Mouse (Mus musculus): ENCODE measurements around the gene Hmgcs1. TPM values are rescaled to one million over a fixed set of nuclear protein-coding genes. Genes with fewer than 3 reads are reported as not detected.

Hmgcs1 gene
- polyA plus RNA-seq, 1 experiment from 2014 or later = 67.8 TPM

GRCm38 (mm10) chr13:119712463-119712862, 22.3 kb downstream of the Hmgcs1 start:
- 95% methylated on average over 11 of the region's 11 CpGs for WGBS (ENCODE audit: missing documents)
- Histone ChIP-seq H3K79me2 (ENCODE audit: inconsistent target) (no peaks in the 10 kb centered on the region), H3K4me3 (ENCODE audit: inconsistent target) (no peak overlapping the region), H3K27ac (peak overlapping the region; percentile 88), H3K36me3 (ENCODE audit: inconsistent target) (no peaks in the 10 kb centered on the region)

DNA sequence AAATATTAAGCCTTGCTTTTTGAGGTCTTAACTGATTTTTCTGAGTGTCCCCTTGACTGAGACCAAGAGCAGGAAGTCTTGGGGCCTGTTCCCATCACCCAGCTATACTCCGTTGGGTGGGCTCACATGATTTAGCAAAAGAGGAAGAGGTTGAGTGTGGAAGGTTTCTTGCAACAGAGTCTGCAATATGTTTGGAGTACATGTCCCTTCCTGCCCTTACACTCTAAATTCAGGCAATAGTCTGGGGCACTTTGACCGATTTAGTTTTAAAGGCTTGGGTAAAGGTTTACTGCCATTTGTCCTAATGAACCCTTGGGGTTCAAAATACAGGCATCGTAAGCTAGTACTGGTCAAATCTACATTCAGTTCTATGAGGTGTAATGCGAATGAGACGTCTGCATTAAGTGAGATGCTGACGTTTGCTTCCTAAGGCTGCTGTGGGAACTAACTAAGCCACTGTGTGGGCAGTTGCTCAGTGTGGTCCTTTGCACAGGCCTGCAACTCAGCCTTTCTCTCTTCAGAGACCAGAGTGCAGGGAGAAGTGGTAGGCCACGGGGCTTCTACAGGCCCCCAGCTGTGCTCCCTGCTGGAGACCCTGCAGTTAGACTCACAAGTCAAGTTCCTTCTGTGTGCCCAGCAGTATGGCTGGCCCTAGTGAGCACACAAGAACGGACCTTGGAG, 23.1 kb downstream of the Hmgcs1 start:
- Histone ChIP-seq H3K27ac (peak overlapping the region; percentile 88), H3K4me3 (ENCODE audit: inconsistent target) (no peak overlapping the region), H3K36me3 (ENCODE audit: inconsistent target) (no peaks in the 10 kb centered on the region), H3K79me2 (ENCODE audit: inconsistent target) (no peaks in the 10 kb centered on the region)
- 10% methylated on average over 8 of the region's 8 CpGs for WGBS (ENCODE audit: missing documents)

GRCm38 (mm10) chr13:119713821-119714220, 23.6 kb downstream of the Hmgcs1 start:
- WGBS (ENCODE audit: missing documents) = 82% methylated on average over 8 of the region's 9 CpGs
- Histone ChIP-seq H3K27ac (peak overlapping the region; percentile 88), H3K79me2 (ENCODE audit: inconsistent target) (no peaks in the 10 kb centered on the region), H3K4me3 (ENCODE audit: inconsistent target) (no peak overlapping the region), H3K36me3 (ENCODE audit: inconsistent target) (no peaks in the 10 kb centered on the region)

- WGBS (ENCODE audit: missing documents) = 100% methylated on average over 2 of the region's 2 CpGs
- no peaks in the 10 kb centered on the region for H3K79me2 ChIP-seq (ENCODE audit: inconsistent target)
- H3K27ac ChIP-seq = no peak overlapping the region
- no peaks in the 10 kb centered on the region for H3K36me3 ChIP-seq (ENCODE audit: inconsistent target)
- H3K4me3 ChIP-seq (ENCODE audit: inconsistent target) = no peak overlapping the region
Observed at GRCm38 (mm10) chr13:119716105-119716504, 25.9 kb downstream of the Hmgcs1 start.

GRCm38 (mm10) chr13:119722447-119722846, 32.3 kb downstream of the Hmgcs1 start:
- H3K27ac ChIP-seq = no peak overlapping the region
- WGBS (ENCODE audit: missing documents) = 92% methylated on average over 2 of the region's 3 CpGs
- no peak overlapping the region for H3K4me3 ChIP-seq (ENCODE audit: inconsistent target)
- H3K79me2 ChIP-seq (ENCODE audit: inconsistent target) = no peaks in the 10 kb centered on the region
- H3K36me3 ChIP-seq (ENCODE audit: inconsistent target) = no peaks in the 10 kb centered on the region

GRCm38 (mm10) chr13:119723368-119723767, 33.2 kb downstream of the Hmgcs1 start:
- WGBS (ENCODE audit: missing documents) = 94% methylated on average over 5 of the region's 5 CpGs
- no peaks in the 10 kb centered on the region for H3K36me3 ChIP-seq (ENCODE audit: inconsistent target)
- no peaks in the 10 kb centered on the region for H3K79me2 ChIP-seq (ENCODE audit: inconsistent target)
- no peak overlapping the region for H3K4me3 ChIP-seq (ENCODE audit: inconsistent target)
- no peak overlapping the region for H3K27ac ChIP-seq

DNA sequence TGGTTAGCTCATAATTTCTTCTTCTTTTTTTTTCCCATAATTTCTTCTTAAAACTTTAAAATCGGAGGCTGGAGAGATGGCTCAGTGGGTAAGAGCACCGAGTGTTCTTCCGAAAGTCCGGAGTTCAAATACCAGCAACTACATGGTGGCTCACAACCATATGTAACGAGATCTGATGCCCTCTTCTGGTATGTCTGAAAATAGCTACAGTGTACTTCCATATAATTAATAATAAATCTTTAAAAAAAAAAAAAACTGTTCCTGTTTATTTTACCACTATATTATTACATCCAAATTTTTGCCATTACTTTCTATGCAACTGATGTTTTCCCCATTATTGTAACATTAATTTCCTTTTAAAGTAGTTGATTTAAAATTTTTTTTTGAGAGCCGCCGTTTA, 34.4 kb downstream of the Hmgcs1 start:
- Histone ChIP-seq H3K27ac (no peak overlapping the region), H3K36me3 (ENCODE audit: inconsistent target) (no peaks in the 10 kb centered on the region), H3K4me3 (ENCODE audit: inconsistent target) (no peak overlapping the region), H3K79me2 (ENCODE audit: inconsistent target) (no peaks in the 10 kb centered on the region)
- WGBS (ENCODE audit: missing documents) = 78% methylated on average over 7 of the region's 7 CpGs

DNA sequence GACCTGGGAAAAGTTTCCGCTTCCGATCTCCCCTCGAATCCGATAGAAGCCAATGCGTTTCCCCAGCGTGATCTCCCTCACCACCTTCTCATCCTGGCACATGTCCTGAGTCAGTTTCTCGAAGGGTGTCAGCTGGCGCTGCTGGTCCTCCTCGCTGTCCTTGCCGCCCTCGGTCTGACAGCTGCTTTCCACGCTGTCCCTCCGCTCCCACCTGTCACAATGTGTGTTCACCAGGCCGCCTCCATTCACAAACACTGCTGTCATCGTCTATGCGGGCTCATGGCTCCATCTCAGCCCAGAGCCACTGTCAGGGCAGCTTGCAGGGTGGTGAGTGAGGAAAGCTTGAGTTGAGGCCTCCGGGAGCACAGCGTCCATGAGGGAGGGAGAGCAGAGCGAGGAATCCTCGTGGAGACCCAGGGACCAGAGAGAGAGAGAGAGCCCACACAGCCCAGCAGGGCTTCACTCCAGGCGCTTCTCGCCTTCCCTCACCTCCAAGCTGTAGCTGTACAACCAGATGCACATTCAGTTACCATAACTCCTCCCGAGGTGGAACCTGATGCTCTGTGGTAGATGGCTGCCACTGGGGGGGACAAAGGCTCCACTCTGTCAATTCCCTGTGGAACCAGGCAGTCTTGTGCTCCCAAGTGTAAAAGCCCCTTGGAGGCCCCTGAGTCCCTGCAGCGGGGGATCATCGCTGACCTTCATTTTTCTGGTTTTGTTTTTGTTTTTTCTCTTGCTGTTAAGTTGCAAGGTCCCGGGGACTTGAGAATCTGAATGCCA, 37.6 kb downstream of the Hmgcs1 start:
- 94% methylated on average over 26 of the region's 26 CpGs for WGBS (ENCODE audit: missing documents)
- Histone ChIP-seq H3K36me3 (ENCODE audit: inconsistent target) (no peaks in the 10 kb centered on the region), H3K27ac (no peak overlapping the region), H3K4me3 (ENCODE audit: inconsistent target) (no peak overlapping the region), H3K79me2 (ENCODE audit: inconsistent target) (no peaks in the 10 kb centered on the region)

- H3K4me3 ChIP-seq (ENCODE audit: inconsistent target) = no peak overlapping the region
- whole genome bisulfite sequencing (ENCODE audit: missing documents) = 98% methylated on average over 7 of the region's 7 CpGs
- no peaks in the 10 kb centered on the region for H3K79me2 ChIP-seq (ENCODE audit: inconsistent target)
Observed at GRCm38 (mm10) chr13:119729406-119729805, 39.2 kb downstream of the Hmgcs1 start.

DNA sequence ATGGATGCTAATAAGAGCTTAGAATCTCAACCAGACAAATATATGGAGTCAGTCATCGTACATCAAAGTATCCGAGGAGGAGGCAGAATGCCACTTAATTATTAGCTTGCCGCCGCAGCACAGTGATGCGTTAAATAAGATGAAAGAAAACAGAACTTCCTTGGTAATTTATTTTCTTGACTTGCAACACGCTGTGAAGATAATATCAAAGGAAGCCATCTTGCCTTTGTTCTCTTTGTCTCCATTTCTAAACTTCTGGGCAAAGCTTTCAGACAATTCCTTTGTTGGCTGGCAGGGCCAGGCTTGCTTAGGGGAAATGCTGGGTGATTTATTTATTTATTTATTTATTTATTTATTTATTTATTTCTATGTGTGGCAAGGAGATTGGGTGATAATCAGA, 41.3 kb downstream of the Hmgcs1 start:
- 97% methylated on average over 6 of the region's 6 CpGs for WGBS (ENCODE audit: missing documents)
- H3K4me3 ChIP-seq (ENCODE audit: inconsistent target) = no peak overlapping the region
- no peak overlapping the region for H3K27ac ChIP-seq
- H3K79me2 ChIP-seq (ENCODE audit: inconsistent target) = no peaks in the 10 kb centered on the region
- H3K36me3 ChIP-seq (ENCODE audit: inconsistent target) = no peaks in the 10 kb centered on the region

More at GRCm38 (mm10) chr13:119729406-119729805, 39.2 kb downstream of the Hmgcs1 start:
- Histone ChIP-seq H3K27ac (no peak overlapping the region), H3K36me3 (ENCODE audit: inconsistent target) (no peaks in the 10 kb centered on the region)

DNA sequence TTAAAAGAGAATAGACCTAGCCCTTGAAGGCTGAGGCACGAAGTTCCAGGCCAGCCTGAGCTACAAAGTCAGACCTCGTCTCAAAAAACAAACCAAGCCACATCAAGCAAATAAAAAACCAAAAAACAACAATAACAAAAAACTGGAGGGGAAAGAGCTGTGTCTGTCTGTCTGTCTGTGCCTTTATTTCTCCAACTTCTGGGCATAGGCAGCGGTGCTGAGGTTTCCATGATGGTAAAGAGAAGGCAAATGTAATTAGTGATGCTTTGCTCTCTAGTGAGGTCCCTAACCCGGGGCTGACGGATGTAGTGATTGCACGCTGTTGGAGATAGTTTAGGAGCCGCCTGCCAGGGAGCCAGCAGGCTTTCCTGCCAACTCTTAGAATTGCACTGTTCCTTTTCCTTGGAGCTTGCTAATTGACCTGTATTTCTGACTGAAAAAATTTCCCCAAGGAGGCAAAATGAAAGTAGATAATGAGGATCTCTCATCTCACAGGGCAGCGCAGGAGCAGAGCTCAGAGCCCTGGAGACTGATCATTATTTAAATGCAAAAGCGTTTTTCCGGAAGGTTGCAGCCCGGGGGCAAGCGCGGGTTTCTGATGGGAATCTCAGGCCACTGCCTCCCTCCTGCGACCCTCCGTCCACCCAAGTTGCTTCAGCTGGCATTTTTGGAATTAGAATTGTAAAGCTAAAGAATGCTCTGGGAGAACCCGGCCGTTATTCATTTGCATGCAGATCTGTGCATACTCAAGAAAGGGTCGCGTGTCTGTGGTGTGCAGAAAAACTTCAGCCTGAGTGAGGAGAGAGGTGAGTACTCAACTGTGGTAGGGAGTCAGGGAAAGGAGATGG, 51.4 kb downstream of the Hmgcs1 start:
- Histone ChIP-seq H3K4me3 (ENCODE audit: inconsistent target) (no peak overlapping the region), H3K27ac (no peak overlapping the region), H3K36me3 (ENCODE audit: inconsistent target) (no peaks in the 10 kb centered on the region), H3K79me2 (ENCODE audit: inconsistent target) (no peaks in the 10 kb centered on the region)
- WGBS (ENCODE audit: missing documents) = 51% methylated on average over 19 of the region's 19 CpGs

DNA sequence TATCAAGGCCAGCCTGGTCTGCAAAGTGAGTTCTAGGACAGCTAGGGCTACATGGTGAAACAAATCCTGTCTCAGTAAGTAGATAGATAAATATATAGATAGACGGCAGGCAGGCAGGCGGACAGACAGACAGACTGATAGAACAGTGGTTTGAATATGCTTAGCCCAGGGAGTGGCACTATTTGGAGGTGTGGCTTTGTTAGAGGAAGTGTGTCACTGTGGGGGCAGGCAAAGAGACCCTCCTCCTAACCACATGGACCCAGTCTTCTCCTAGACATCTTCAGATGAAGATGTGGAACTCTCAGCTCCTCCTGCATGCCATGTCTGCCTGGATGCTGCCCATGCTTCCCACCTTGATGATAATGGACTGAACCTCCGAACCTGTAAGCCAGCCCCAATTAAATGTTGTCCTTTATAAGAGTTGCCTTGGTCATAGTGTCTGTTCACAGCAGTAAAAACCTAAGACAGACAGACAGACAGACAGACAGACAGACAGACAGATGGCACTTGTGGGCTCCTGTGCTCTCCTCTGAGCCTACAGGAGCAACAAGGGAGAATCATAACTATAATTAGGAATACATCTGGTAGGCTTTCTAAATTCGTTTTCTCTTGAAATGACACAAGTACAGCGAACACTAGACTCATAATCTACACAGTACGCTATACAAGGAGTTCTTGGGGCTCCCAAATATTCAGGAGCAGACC, 52.7 kb downstream of the Hmgcs1 start:
- no peaks in the 10 kb centered on the region for H3K36me3 ChIP-seq (ENCODE audit: inconsistent target)
- 82% methylated on average over 6 of the region's 6 CpGs for WGBS (ENCODE audit: missing documents)
- no peak overlapping the region for H3K4me3 ChIP-seq (ENCODE audit: inconsistent target)
- H3K27ac ChIP-seq = no peak overlapping the region
- H3K79me2 ChIP-seq (ENCODE audit: inconsistent target) = no peaks in the 10 kb centered on the region

- no peak overlapping the region for H3K27ac ChIP-seq
- H3K79me2 ChIP-seq (ENCODE audit: inconsistent target) = no peaks in the 10 kb centered on the region
- H3K4me3 ChIP-seq (ENCODE audit: inconsistent target) = no peak overlapping the region
- H3K36me3 ChIP-seq (ENCODE audit: inconsistent target) = no peaks in the 10 kb centered on the region
- WGBS (ENCODE audit: missing documents) = 68% methylated on average over 3 of the region's 3 CpGs
Observed at GRCm38 (mm10) chr13:119743470-119743869, 53.3 kb downstream of the Hmgcs1 start.

- 86% methylated on average over 4 of the region's 4 CpGs for WGBS (ENCODE audit: missing documents)
- H3K27ac ChIP-seq = no peak overlapping the region
Observed at GRCm38 (mm10) chr13:119746930-119747329, 56.8 kb downstream of the Hmgcs1 start.

More at GRCm38 (mm10) chr13:119746930-119747329, 56.8 kb downstream of the Hmgcs1 start:
- H3K36me3 ChIP-seq (ENCODE audit: inconsistent target) = no peaks in the 10 kb centered on the region
- H3K4me3 ChIP-seq (ENCODE audit: inconsistent target) = no peak overlapping the region
- H3K79me2 ChIP-seq (ENCODE audit: inconsistent target) = no peaks in the 10 kb centered on the region

Measured in macrophage (primary cell).